9 mouse cellular contexts compared by ENCODE assay signal in genomic region chr4:59457941-59458340, GRCm38 (mm10). TPM values are rescaled to one million over a fixed set of nuclear protein-coding genes. Genes with fewer than 3 reads are reported as not detected.
DNase-seq lines count a peak whose midpoint lies in the region; ATAC-seq and TF ChIP-seq lines count a peak whose summit lies in the region.
"Had no signal": no experiment of that assay in that cellular context is flagged by ENCODE, and none has a peak within 500 bp of the region (broad histone marks: within the 10 kb centered on the region; RNA-seq: fewer than 3 reads in every experiment).

No protein-coding gene starts in this region.

- H3K27me3 ChIP-seq in embryonic facial prominence, embryonic 11.5 days (ENCODE audit: control insufficient read depth, insufficient read depth, low read length) = no peaks in the 10 kb centered on the region
- H3K27me3 ChIP-seq in embryonic facial prominence, embryonic 10.5 days (replicated peaks; ENCODE audit: low read depth, poor library complexity, severe bottlenecking) = no peaks in the 10 kb centered on the region
- H3K27me3 ChIP-seq in thymus, adult 2 months (ENCODE audit: control insufficient read depth, insufficient read depth, low read length) = no peaks in the 10 kb centered on the region
- H3K27me3 ChIP-seq: midbrain, embryonic 12.5 days had no signal

- no peaks in the 10 kb centered on the region for H3K36me3 ChIP-seq in embryonic facial prominence, embryonic 11.5 days (replicated peaks; ENCODE audit: control insufficient read depth, insufficient read depth, low read depth, low read length)
- H3K36me3 ChIP-seq in embryonic facial prominence, embryonic 10.5 days (replicated peaks) = no peaks in the 10 kb centered on the region
- no peaks in the 10 kb centered on the region for H3K36me3 ChIP-seq in thymus, adult 2 months (ENCODE audit: control insufficient read depth, insufficient read depth, low read length)
- H3K36me3 ChIP-seq: midbrain, embryonic 12.5 days had no signal

- H3K4me2 ChIP-seq in embryonic facial prominence, embryonic 11.5 days (ENCODE audit: low read depth, low read length) = no peak overlapping the region
- H3K4me2 ChIP-seq: midbrain, embryonic 12.5 days had no signal

- H3K9me3 ChIP-seq in embryonic facial prominence, embryonic 11.5 days (replicated peaks; ENCODE audit: control insufficient read depth, low read length) = no peaks in the 10 kb centered on the region
- no peaks in the 10 kb centered on the region for H3K9me3 ChIP-seq in embryonic facial prominence, embryonic 10.5 days
- H3K9me3 ChIP-seq: midbrain, embryonic 12.5 days had no signal

- peak; percentile 20 for DNase-seq in embryonic facial prominence, embryonic 11.5 days (ENCODE audit: low spot score)
- no peak for DNase-seq in embryonic facial prominence, embryonic 10.5 days (ENCODE audit: low spot score)
- peak; percentile 60 for DNase-seq in testis, postnatal 10 days (ENCODE audit: low spot score)
- DNase-seq in testis, postnatal 14 days (ENCODE audit: low spot score) = no peak
- peak; percentile 70 for DNase-seq in large intestine, adult 2 months (ENCODE audit: low read depth, low spot score)
- DNase-seq in thymus, adult 2 months = no peak
- no peak for DNase-seq in cerebellum, postnatal 25 days
- DNase-seq in left cerebral cortex, postnatal 25 days (ENCODE audit: low spot score in 2 of 2) = no peak

- no peaks in the 10 kb centered on the region for H3K4me1 ChIP-seq in embryonic facial prominence, embryonic 11.5 days (ENCODE audit: control insufficient read depth, insufficient read depth, low read length)
- H3K4me1 ChIP-seq in embryonic facial prominence, embryonic 10.5 days = no peaks in the 10 kb centered on the region
- 0 out of 2 replicates have a peak, but pooled peaks cover 2% of the 10 kb centered on the region for H3K4me1 ChIP-seq in thymus, adult 2 months (replicated peaks; ENCODE audit: control insufficient read depth, insufficient read depth, low read length)

- WGBS in embryonic facial prominence, embryonic 11.5 days = 43% methylated on average over 9 of the region's 9 CpGs
- 47% methylated on average over 9 of the region's 9 CpGs for WGBS in embryonic facial prominence, embryonic 10.5 days
- 13% methylated on average over 9 of the region's 9 CpGs for WGBS in large intestine, adult 2 months
- 46% methylated on average over 9 of the region's 9 CpGs for WGBS in thymus, adult 2 months

- TF ChIP-seq POLR2A in thymus, adult 2 months (IDR thresholded peaks at IDR 0.05; ENCODE audit: control insufficient read depth, extremely low read depth, insufficient read depth, low read length, poor library complexity) = no peak

- no peak overlapping the region for H3K27ac ChIP-seq in embryonic facial prominence, embryonic 11.5 days (replicated peaks; ENCODE audit: low read depth, low read length)
- H3K27ac ChIP-seq in embryonic facial prominence, embryonic 10.5 days (replicated peaks) = no peak overlapping the region
- no peak overlapping the region for H3K27ac ChIP-seq in thymus, adult 2 months (ENCODE audit: control insufficient read depth, insufficient read depth, low read length)
- H3K27ac ChIP-seq: midbrain, embryonic 12.5 days had no signal

- no peak overlapping the region for H3K9ac ChIP-seq in embryonic facial prominence, embryonic 11.5 days (replicated peaks; ENCODE audit: low read length)
- H3K9ac ChIP-seq: midbrain, embryonic 12.5 days had no signal

- TF ChIP-seq CTCF in thymus, adult 2 months (IDR thresholded peaks at IDR 0.05; ENCODE audit: borderline replicate concordance, control insufficient read depth, extremely low read depth, insufficient read depth, low read length, poor library complexity) = no peak

- ATAC-seq in embryonic facial prominence, embryonic 11.5 days (replicated peaks; ENCODE audit: insufficient number of reproducible peaks, low FRiP score, low TSS enrichment, low read depth) = no peak

- H3K4me3 ChIP-seq in embryonic facial prominence, embryonic 11.5 days (ENCODE audit: low read depth, low read length) = no peak overlapping the region
- no peak overlapping the region for H3K4me3 ChIP-seq in embryonic facial prominence, embryonic 10.5 days
- H3K4me3 ChIP-seq in thymus, adult 2 months (ENCODE audit: control insufficient read depth, insufficient read depth, low read length) = no peak overlapping the region
- H3K4me3 ChIP-seq: midbrain, embryonic 12.5 days had no signal

- intact Hi-C loops in left cerebral cortex, postnatal 25 days (cut with DNase I) = no loop called here

RNA-seq across cellular contexts. Expression of gene Susd1, which starts 19.5 kb away (rescaled TPM):
- 0.84 and 3.0 TPM in 2 replicates for polyA plus RNA-seq in embryonic facial prominence, embryonic 11.5 days (2014; fragmentation: Nextera tagmentation; extraction: Ambion mirVana)
- 1.6 and 2.2 TPM in 2 replicates for polyA plus RNA-seq in embryonic facial prominence, embryonic 10.5 days (2016; fragmentation: Nextera tagmentation; extraction: Ambion mirVana)
- 3.7 and 4.6 TPM in 2 replicates for polyA plus RNA-seq in large intestine, adult 2 months (2012; rRNA removed)
- polyA plus RNA-seq in thymus, adult 2 months (2012; rRNA removed) = 21.6 and 22.0 TPM in 2 replicates
- 1 to 10 TPM; 7.0 to 9.1 TPM for total RNA-seq in left cerebral cortex, postnatal 25 days (2021)

Comparison
In these comparisons a context has a peak if more than half of its experiments do, and no peak if none do; other contexts are left out.
1. DNase-seq: peak in embryonic facial prominence, embryonic 11.5 days (single experiment), testis, postnatal 10 days (single experiment) and large intestine, adult 2 months (single experiment); none in embryonic facial prominence, embryonic 10.5 days (single experiment), testis, postnatal 14 days (single experiment), thymus, adult 2 months (single experiment), cerebellum, postnatal 25 days (0 of 2) and left cerebral cortex, postnatal 25 days (0 of 2).